Mouse (Mus musculus) layer of hippocampus, postnatal 10 days (tissue): ENCODE results near the gene E030030I06Rik. TPM values are rescaled to one million over a fixed set of nuclear protein-coding genes. Genes with fewer than 3 reads are reported as not detected.
"Not testable (repeated sequence)": the region's sequence is repeated elsewhere in the genome, so short reads cannot be mapped to it uniquely, and the experiment has no call there.

Experiments used
- DNase-seq, 2 experiments: peaks; one replicate each; pipeline ENCODE4 v3.0.0; 2021; ENCODE audit warnings: low spot score in 2 of 2
- total RNA-seq, 2 experiments: library from RNA; stranded (reverse); gene quantifications; 2 replicates each; pipeline ENCODE4 v1.2.3; 2021

E030030I06Rik gene
- total RNA-seq, 2 experiments from 2014 or later: 1.2 to 1.9 TPM

GRCm38 (mm10) chr10:22153147-22153690 lies 4.1 kb upstream of the E030030I06Rik start:
- DNase-seq: not testable (repeated sequence)

GRCm38 (mm10) chr10:22151863-22152640 lies 3.0 kb upstream of the E030030I06Rik start:
- not testable (repeated sequence) for DNase-seq

GRCm38 (mm10) chr10:22151056-22151862 lies 2.2 kb upstream of the E030030I06Rik start:
- DNase-seq: not testable (repeated sequence)

GRCm38 (mm10) chr10:22150593-22150992 lies 1.5 kb upstream of the E030030I06Rik start:
- DNase-seq: peak in 1 of 2 experiments; percentile 18

GRCm38 (mm10) chr10:22149691-22150465 lies 808 bp upstream of the E030030I06Rik start:
- no peak for DNase-seq

GRCm38 (mm10) chr10:22148441-22149072 lies 513 bp downstream of the E030030I06Rik start:
- DNase-seq: peak; percentile 28 to 44

- no peak for DNase-seq
These were observed 6.1 kb downstream of the E030030I06Rik start for GRCm38 (mm10) chr10:22142926-22143325.

GRCm38 (mm10) chr10:22142194-22142593 lies 6.9 kb downstream of the E030030I06Rik start:
- DNase-seq: not testable (repeated sequence)

GRCm38 (mm10) chr10:22140665-22141280 lies 8.3 kb downstream of the E030030I06Rik start:
- DNase-seq: peak; percentile 78 to 81

GRCm38 (mm10) chr10:22074531-22074930 lies 74.5 kb downstream of the E030030I06Rik start:
- no peak for DNase-seq

GRCm38 (mm10) chr10:22072739-22073138 lies 76.3 kb downstream of the E030030I06Rik start:
- DNase-seq: no peak

GRCm38 (mm10) chr10:22070576-22070975 lies 78.5 kb downstream of the E030030I06Rik start:
- no peak for DNase-seq

- no peak for DNase-seq
These were observed 78.9 kb downstream of the E030030I06Rik start for GRCm38 (mm10) chr10:22070168-22070567.

GRCm38 (mm10) chr10:22067979-22068378 lies 81.1 kb downstream of the E030030I06Rik start, which contains the start of gene 4930444G20Rik:
TSS of gene 4930444G20Rik (minus strand) at chr10:22068079.
- DNase-seq: not testable (repeated sequence)

Other genes with a start within 250 kb of the E030030I06Rik start
- gene 4930444G20Rik, start 81.2 kb downstream of the E030030I06Rik start, total RNA-seq: not detected
- gene Raet1e, start 9.3 kb upstream of the E030030I06Rik start, total RNA-seq: not detected
- not detected for gene H60b, start 9.3 kb upstream of the E030030I06Rik start, total RNA-seq
- not detected for gene Raet1d, start 211.3 kb upstream of the E030030I06Rik start, total RNA-seq